Mouse (Mus musculus) heart, adult 2 months (tissue): Measurements from ENCODE around the gene Ttn. TPM values are rescaled to one million over a fixed set of nuclear protein-coding genes. Genes with fewer than 3 reads are reported as not detected.

Experiments used
- DNase-seq, 2 experiments: peaks; one replicate each; pipeline ENCODE4 v3.0.0; 2021
- H3K27ac ChIP-seq: fragments of 200-600 bp; 2 replicates; pipeline ENCODE4 v1.8.1; 2022
- H3K27me3 ChIP-seq: fragments of 200-500 bp; 2 replicates; pipeline ENCODE4 v1.6.1; 2012; ENCODE audit warnings: mild to moderate bottlenecking, low read length, inconsistent platforms, mixed read lengths; ENCODE audit not compliant: control insufficient read depth, insufficient read depth
- H3K36me3 ChIP-seq: fragments of 200-500 bp; 2 replicates; pipeline ENCODE4 v1.6.1; 2012; ENCODE audit warnings: low read length, inconsistent platforms; ENCODE audit not compliant: control insufficient read depth, insufficient read depth
- H3K4me1 ChIP-seq: fragments of 200-500 bp; 2 replicates; pipeline ENCODE4 v1.6.1; 2011; ENCODE audit warnings: low read length; ENCODE audit not compliant: control insufficient read depth, insufficient read depth
- H3K4me3 ChIP-seq: fragments of 200-600 bp; 2 replicates; pipeline ENCODE4 v1.8.1; 2022
- H3K79me2 ChIP-seq: fragments of 200-500 bp; replicated peaks from 2 replicates; pipeline ENCODE4 v1.6.1; 2012; ENCODE audit warnings: mild to moderate bottlenecking, inconsistent platforms, low read length, moderate library complexity, mixed read lengths; ENCODE audit not compliant: control insufficient read depth, insufficient read depth
- H3K9ac ChIP-seq: fragments of 200-500 bp; 2 replicates; pipeline ENCODE4 v1.6.1; 2012; ENCODE audit warnings: low read depth, mild to moderate bottlenecking, control low read depth, inconsistent platforms, low read length, mixed read lengths
- CTCF ChIP-seq: fragments of 200-600 bp; IDR thresholded peaks from 2 replicates; pipeline ENCODE4 v1.8.1; 2022; ENCODE audit warnings: antibody characterized with exemption, mild to moderate bottlenecking, moderate library complexity
- EP300 ChIP-seq: fragments of 200-500 bp; IDR thresholded peaks from 2 replicates; pipeline ENCODE4 v1.6.1; 2011; ENCODE audit warnings: low read depth, low read length, control low read depth; ENCODE audit not compliant: insufficient read depth
- POLR2A ChIP-seq: fragments of 200-500 bp; IDR thresholded peaks from 2 replicates; pipeline ENCODE4 v1.6.1; 2011; ENCODE audit warnings: mild to moderate bottlenecking, low read depth, low read length, control low read depth; ENCODE audit not compliant: insufficient read depth
- WGBS: fragments of 180-500 bp; shearing (Covaris S2); methylation state at CpG from one replicate; pipeline ENCODE4 v1.1.7; 2018; 5-methylcytosine and 5-hydroxymethylcytosine counted together
- intact Hi-C: fragments of 180-260 bp; cut with DNase I; formaldehyde crosslinking; loops from one replicate; pipeline ENCODE4 v1.15.1; 2025
- polyA plus RNA-seq: library from polyadenylated mRNA; depleted of rRNA; stranded (reverse); fragments of >200 nt; gene quantifications from 2 replicates; pipeline ENCODE4 v1.2.3, GENCODE M21; 2012
- total RNA-seq, 2 experiments: library from RNA; stranded (reverse); gene quantifications; 2 replicates each; pipeline ENCODE4 v1.2.3; 2021

Gene Ttn
- total and polyA plus RNA-seq, 3 experiments = 88.4 to 3,090 (median 2,567) TPM

GRCm38 (mm10) chr2:76702188-76702587 is 280.2 kb downstream of the Ttn start:
- no peaks in the 10 kb centered on the region for H3K4me1 ChIP-seq
- H3K9ac ChIP-seq = no peak overlapping the region
- TF ChIP-seq CTCF (no peak), EP300 (peak; percentile 27; the same call in 1 of the 2 replicates), POLR2A (no peak)
- H3K36me3 ChIP-seq = peaks cover 4% of the 10 kb centered on the region
- no peak for DNase-seq
- 83% methylated on average over 3 of the region's 3 CpGs for WGBS
- no peak overlapping the region for H3K4me3 ChIP-seq
- H3K27ac ChIP-seq = no peak overlapping the region
- H3K79me2 ChIP-seq = no peaks in the 10 kb centered on the region
- no peaks in the 10 kb centered on the region for H3K27me3 ChIP-seq
- intact Hi-C loops = no loop called here

DNA sequence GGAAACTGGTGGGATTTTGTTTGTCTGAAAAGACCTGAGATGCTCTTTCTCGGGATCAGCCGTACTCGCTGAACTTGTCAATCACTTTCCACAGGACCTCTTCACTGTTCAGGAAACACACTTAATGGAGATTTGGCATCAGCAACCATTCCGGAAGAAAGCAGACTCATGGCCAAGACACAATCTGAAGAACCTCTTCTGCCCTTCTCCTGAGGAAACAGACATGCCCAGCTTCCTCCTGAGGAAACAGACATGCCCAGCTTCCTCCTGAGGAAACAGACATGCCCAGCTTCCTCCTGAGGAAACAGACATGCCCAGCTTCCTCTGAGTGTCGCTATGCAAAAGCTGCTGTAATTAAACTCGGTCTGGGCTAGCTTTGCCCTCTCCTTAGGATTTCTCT is 287.1 kb downstream of the Ttn start:
- WGBS = 49% methylated on average over 6 of the region's 6 CpGs
- no peaks in the 10 kb centered on the region for H3K79me2 ChIP-seq
- no peak overlapping the region for H3K27ac ChIP-seq
- peaks cover 14% of the 10 kb centered on the region for H3K36me3 ChIP-seq
- peaks cover 1% of the 10 kb centered on the region for H3K4me1 ChIP-seq
- DNase-seq = no peak
- intact Hi-C loops = no loop called here
- H3K27me3 ChIP-seq = no peaks in the 10 kb centered on the region
- H3K9ac ChIP-seq = no peak overlapping the region
- no peak for TF ChIP-seq CTCF
- TF ChIP-seq EP300 = no peak
- no peak for TF ChIP-seq POLR2A
- no peak overlapping the region for H3K4me3 ChIP-seq

GRCm38 (mm10) chr2:76693765-76694164 is 288.6 kb downstream of the Ttn start:
- H3K4me3 ChIP-seq = no peak overlapping the region
- H3K36me3 ChIP-seq = peaks cover 14% of the 10 kb centered on the region
- TF ChIP-seq POLR2A = no peak
- no peak for TF ChIP-seq EP300
- no peak for TF ChIP-seq CTCF
- 86% methylated on average over 5 of the region's 5 CpGs for WGBS
- DNase-seq = no peak
- intact Hi-C loops = no loop called here
- H3K27ac ChIP-seq = no peak overlapping the region
- peaks cover 2% of the 10 kb centered on the region for H3K4me1 ChIP-seq
- no peaks in the 10 kb centered on the region for H3K79me2 ChIP-seq
- H3K9ac ChIP-seq = no peak overlapping the region
- no peaks in the 10 kb centered on the region for H3K27me3 ChIP-seq

GRCm38 (mm10) chr2:76690436-76691204 is 291.7 kb downstream of the Ttn start:
- Histone ChIP-seq H3K4me1 (peaks cover 2% of the 10 kb centered on the region), H3K4me3 (no peak overlapping the region), H3K36me3 (peaks cover 12% of the 10 kb centered on the region), H3K27me3 (no peaks in the 10 kb centered on the region), H3K27ac (peak overlapping the region; percentile 40), H3K9ac (no peak overlapping the region; the same call in 1 of the 2 replicates), H3K79me2 (no peaks in the 10 kb centered on the region)
- peak; percentile 76 to 81 for DNase-seq
- TF ChIP-seq EP300 = peak; percentile 90
- TF ChIP-seq CTCF = no peak
- TF ChIP-seq POLR2A = 0 out of 2 replicates have a peak, but pooled peaks have one; percentile 10
- intact Hi-C loops = loop anchor here (2.0 kb wide), 1 partner anchor 16 kb away; the partner anchor contains the start of gene Plekha3
- 42% methylated on average over 12 of the region's 12 CpGs for WGBS

GRCm38 (mm10) chr2:76688162-76688561 is 294.2 kb downstream of the Ttn start:
- no peak overlapping the region for H3K9ac ChIP-seq
- intact Hi-C loops = no loop called here
- no peak for TF ChIP-seq CTCF
- TF ChIP-seq EP300 = no peak
- no peak for TF ChIP-seq POLR2A
- H3K4me1 ChIP-seq = peaks cover 2% of the 10 kb centered on the region
- no peaks in the 10 kb centered on the region for H3K79me2 ChIP-seq
- H3K27ac ChIP-seq = no peak overlapping the region
- DNase-seq = no peak
- H3K4me3 ChIP-seq = no peak overlapping the region
- WGBS = 41% methylated on average over 7 of the region's 7 CpGs
- peaks cover 8% of the 10 kb centered on the region for H3K36me3 ChIP-seq
- no peaks in the 10 kb centered on the region for H3K27me3 ChIP-seq

DNA sequence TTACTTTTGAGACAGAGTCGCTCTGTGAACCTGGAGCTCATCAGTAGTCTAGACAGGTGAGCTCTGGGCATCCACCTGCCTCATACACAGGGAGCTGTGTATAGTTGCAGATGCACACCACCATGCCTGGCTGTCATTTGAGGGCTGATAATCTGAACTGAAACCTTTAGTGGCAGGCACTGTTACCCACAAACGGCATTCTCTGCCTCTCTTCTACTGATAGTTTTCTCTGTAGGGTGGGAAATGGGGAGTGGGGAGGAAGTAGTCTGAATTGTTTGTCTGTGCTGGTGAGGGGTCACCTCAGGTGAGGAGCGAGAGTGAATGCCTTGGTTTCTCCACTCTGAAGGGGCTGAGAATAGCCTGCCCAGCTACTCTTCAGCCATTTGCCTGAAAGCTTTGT is 294.7 kb downstream of the Ttn start:
- H3K79me2 ChIP-seq = no peaks in the 10 kb centered on the region
- H3K4me3 ChIP-seq = no peak overlapping the region
- no peak for DNase-seq
- intact Hi-C loops = no loop called here
- peaks cover 6% of the 10 kb centered on the region for H3K36me3 ChIP-seq
- H3K27me3 ChIP-seq = no peaks in the 10 kb centered on the region
- peaks cover 2% of the 10 kb centered on the region for H3K4me1 ChIP-seq
- 74% methylated on average over 3 of the region's 3 CpGs for WGBS
- no peak overlapping the region for H3K9ac ChIP-seq
- H3K27ac ChIP-seq = no peak overlapping the region
- no peak for TF ChIP-seq CTCF
